Mouse (Mus musculus) cerebellum, adult 2 months (tissue): ENCODE results near the gene Tbc1d22b. TPM values are rescaled to one million over a fixed set of nuclear protein-coding genes. Genes with fewer than 3 reads are reported as not detected.

ENCODE experiments used
- DNase-seq, 2 experiments: peaks; one replicate each; pipeline ENCODE4 v3.0.0; 2021
- H3K27ac ChIP-seq: fragments of 200-500 bp; 2 replicates; pipeline ENCODE4 v1.5.1; 2012; ENCODE audit warnings: low read length, control low read depth, inconsistent platforms; ENCODE audit not compliant: insufficient read depth
- H3K27me3 ChIP-seq: fragments of 200-500 bp; 2 replicates; pipeline ENCODE4 v1.6.1; 2012; ENCODE audit warnings: inconsistent platforms, mild to moderate bottlenecking, low read length, moderate library complexity; ENCODE audit not compliant: control insufficient read depth, insufficient read depth
- H3K4me1 ChIP-seq: fragments of 200-500 bp; 2 replicates; pipeline ENCODE4 v1.6.1; 2011; ENCODE audit warnings: low read length; ENCODE audit not compliant: control insufficient read depth, insufficient read depth
- H3K4me3 ChIP-seq: fragments of 200-500 bp; replicated peaks from 2 replicates; pipeline ENCODE3; 2011; ENCODE audit warnings: mild to moderate bottlenecking, low read depth, low read length, control low read depth; ENCODE audit not compliant: insufficient read depth
- CTCF ChIP-seq: fragments of 200-500 bp; IDR thresholded peaks from 2 replicates; pipeline ENCODE4 v1.5.1; 2011; ENCODE audit warnings: low read depth, mild to moderate bottlenecking, control low read depth, low read length, moderate library complexity, borderline replicate concordance; ENCODE audit not compliant: insufficient read depth
- POLR2A ChIP-seq: fragments of 200-500 bp; IDR thresholded peaks from 2 replicates; pipeline ENCODE4 v1.6.1; 2011; ENCODE audit warnings: low read length, control low read depth, borderline replicate concordance; ENCODE audit not compliant: insufficient read depth
- WGBS: fragments of 180-500 bp; shearing (Covaris S2); methylation state at CpG from one replicate; pipeline ENCODE4 v1.1.7; 2018; 5-methylcytosine and 5-hydroxymethylcytosine counted together
- polyA plus RNA-seq: library from polyadenylated mRNA; depleted of rRNA; stranded (reverse); fragments of >200 nt; gene quantifications from 2 replicates; pipeline ENCODE4 v1.2.3, GENCODE M21; 2012

Tbc1d22b gene
- polyA plus RNA-seq, 1 experiment: 37.7 TPM

- H3K27me3 ChIP-seq: no peaks in the 10 kb centered on the region
- DNase-seq: no peak
- WGBS: 98% methylated on average over 2 of the region's 2 CpGs
- peaks cover 16% of the 10 kb centered on the region; the same call in 1 of the 2 replicates for H3K4me1 ChIP-seq
- no peak overlapping the region for H3K27ac ChIP-seq
- TF ChIP-seq CTCF: no peak
- no peak for TF ChIP-seq POLR2A
- H3K4me3 ChIP-seq: no peak overlapping the region
Observed at GRCm38 (mm10) chr17:29544064-29544463, 5.5 kb upstream of the Tbc1d22b start.

DNA sequence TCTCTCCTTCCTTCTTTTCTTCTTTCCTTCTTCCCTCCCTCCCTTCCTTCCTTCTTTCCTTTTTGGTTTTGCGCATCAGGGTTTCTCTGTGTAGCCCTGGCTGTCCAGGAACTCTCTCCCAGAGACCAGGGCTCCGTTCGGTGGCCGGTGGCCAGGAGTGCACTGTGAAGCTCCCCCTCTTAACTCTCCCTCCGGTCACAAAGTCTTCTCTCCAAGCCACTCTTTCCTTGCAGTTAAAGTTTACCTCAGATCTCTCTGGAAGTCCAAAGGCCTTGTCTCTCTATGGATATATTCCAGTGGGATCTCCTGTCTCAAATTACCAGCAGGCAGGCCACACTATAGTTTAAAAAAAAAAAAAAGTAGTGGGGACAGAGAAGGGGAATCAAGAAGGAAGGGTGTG, 4.3 kb upstream of the Tbc1d22b start:
- DNase-seq: no peak
- Histone ChIP-seq H3K27ac (no peak overlapping the region), H3K4me1 (peaks cover 16% of the 10 kb centered on the region; the same call in 1 of the 2 replicates), H3K27me3 (no peaks in the 10 kb centered on the region), H3K4me3 (no peak overlapping the region)
- 92% methylated on average over 5 of the region's 5 CpGs for WGBS
- TF ChIP-seq CTCF (no peak), POLR2A (no peak)

DNA sequence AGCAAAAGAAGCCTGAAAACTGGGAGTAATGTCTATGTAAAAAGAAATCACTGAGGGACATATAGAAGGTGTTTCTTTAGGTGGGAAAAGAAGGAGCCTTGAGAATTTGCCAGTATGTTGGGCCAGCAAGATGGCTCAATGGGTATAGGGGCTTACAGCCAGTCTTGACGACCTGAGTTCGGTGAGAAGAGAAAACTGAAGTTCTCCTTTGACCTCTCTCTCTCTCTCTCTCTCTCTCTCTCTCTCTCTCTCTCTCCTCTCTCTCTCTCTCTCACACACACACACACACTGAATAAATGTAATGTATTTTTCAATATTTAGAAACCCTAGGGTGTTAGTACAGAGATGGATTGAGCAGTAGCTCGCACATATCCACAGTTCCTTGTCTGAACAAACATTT, 1.1 kb upstream of the Tbc1d22b start:
- TF ChIP-seq CTCF (no peak), POLR2A (no peak)
- Histone ChIP-seq H3K4me3 (no peak overlapping the region), H3K27me3 (no peaks in the 10 kb centered on the region), H3K4me1 (peaks cover 3% of the 10 kb centered on the region; the same call in 1 of the 2 replicates), H3K27ac (no peak overlapping the region)
- WGBS: 68% methylated on average over 3 of the region's 3 CpGs
- DNase-seq: no peak

DNA sequence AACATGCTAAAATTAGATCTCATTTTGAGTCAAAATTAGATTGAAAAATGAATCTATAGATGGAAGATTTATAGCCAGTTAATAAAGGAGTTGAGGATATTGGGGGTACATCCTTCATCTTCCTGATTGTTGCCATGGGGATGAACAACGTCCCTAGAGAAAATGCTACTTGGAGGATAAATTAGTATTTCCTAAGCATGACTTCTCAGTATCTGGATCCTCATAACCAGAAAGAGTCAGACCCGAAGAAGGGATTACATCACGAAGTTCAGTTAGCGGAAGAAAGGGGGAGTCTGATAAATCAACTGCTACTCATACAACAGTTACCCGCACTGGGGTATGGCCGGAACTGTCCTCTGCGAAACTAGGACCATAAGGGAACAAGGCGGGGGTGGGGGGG, 591 bp upstream of the Tbc1d22b start:
- Histone ChIP-seq H3K4me3 (no peak overlapping the region), H3K27ac (no peak overlapping the region), H3K27me3 (no peaks in the 10 kb centered on the region), H3K4me1 (no peaks in the 10 kb centered on the region)
- WGBS: 44% methylated on average over 8 of the region's 8 CpGs
- DNase-seq: no peak
- no peak for TF ChIP-seq CTCF
- no peak for TF ChIP-seq POLR2A

DNA sequence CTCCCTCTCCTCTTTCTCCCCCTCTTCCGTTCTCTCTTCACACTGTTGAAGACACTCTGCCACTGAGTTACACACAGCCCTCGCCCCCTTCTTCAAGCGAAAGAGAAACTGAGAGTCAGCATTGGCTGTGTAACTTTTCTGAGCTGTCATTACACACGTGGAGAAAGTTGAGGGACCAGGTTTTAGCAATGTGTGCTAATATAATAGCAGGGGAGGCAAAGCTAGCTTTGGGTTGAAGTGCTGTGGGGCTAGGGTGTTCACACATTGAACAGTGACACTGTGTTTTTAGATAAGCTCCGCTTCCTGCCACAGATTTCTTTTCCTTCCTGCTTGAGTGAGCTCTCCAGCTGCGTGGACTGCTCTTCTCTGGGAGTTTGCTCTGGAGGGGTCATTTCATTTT, 1.4 kb downstream of the Tbc1d22b start:
- TF ChIP-seq POLR2A (no peak), CTCF (no peak)
- Histone ChIP-seq H3K4me1 (no peaks in the 10 kb centered on the region; the same call in 1 of the 2 replicates), H3K27me3 (no peaks in the 10 kb centered on the region), H3K27ac (no peak overlapping the region), H3K4me3 (peak overlapping the region; percentile 12)
- DNase-seq: no peak
- 60% methylated on average over 6 of the region's 6 CpGs for WGBS

DNA sequence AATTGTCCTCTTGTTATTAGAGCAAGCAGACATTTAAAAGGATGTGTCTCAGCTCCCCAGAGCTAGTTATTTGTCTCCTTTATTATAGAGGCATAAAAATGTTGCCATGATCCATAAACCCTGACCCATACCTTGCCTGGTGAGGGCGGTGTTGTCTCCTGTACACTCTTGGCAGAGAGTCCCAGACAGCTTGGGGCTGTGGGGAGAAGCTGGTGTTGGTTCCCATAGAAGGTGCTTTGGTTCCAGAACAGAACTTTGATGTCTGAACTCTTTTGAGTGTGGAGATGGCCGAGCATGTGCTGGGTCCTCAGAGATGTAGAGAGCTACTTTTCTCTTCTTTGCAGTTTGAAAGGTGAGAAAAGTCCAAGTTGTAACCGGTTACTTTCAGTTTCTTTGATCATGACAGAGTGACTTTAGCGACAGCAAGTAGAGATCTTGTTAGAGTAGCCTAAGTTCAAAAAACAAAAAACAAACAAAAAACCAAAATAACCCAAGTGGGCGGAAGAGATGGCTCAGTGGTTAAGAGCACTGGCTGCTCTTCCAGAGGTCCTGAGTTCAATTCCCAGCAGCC, 2.7 kb downstream of the Tbc1d22b start, which contains the start of gene Tmem217:
Gene Tmem217, minus strand, starts transcription at position 224 of the 571 bp plus-strand sequence.
- Histone ChIP-seq H3K27me3 (no peaks in the 10 kb centered on the region), H3K4me3 (no peak within 1 kb of the TSS), H3K4me1 (no peaks in the 10 kb centered on the region; the same call in 1 of the 2 replicates), H3K27ac (no peak within 1 kb of the TSS)
- no peak for DNase-seq
- 81% methylated on average over 5 of the region's 5 CpGs for WGBS
- TF ChIP-seq CTCF: no peak

- no peak for DNase-seq
- no peaks in the 10 kb centered on the region for H3K27me3 ChIP-seq
- TF ChIP-seq POLR2A: no peak
- TF ChIP-seq CTCF: no peak
- no peak overlapping the region for H3K27ac ChIP-seq
- H3K4me1 ChIP-seq: no peaks in the 10 kb centered on the region; the same call in 1 of the 2 replicates
- H3K4me3 ChIP-seq: no peak overlapping the region
Observed at GRCm38 (mm10) chr17:29554176-29554575, 4.6 kb downstream of the Tbc1d22b start.

GRCm38 (mm10) chr17:29556456-29556855, 6.9 kb downstream of the Tbc1d22b start:
- no peak for DNase-seq
- Histone ChIP-seq H3K4me3 (no peak overlapping the region), H3K4me1 (no peaks in the 10 kb centered on the region; the same call in 1 of the 2 replicates), H3K27me3 (no peaks in the 10 kb centered on the region), H3K27ac (no peak overlapping the region)
- 47% methylated on average over 10 of the region's 10 CpGs for WGBS
- TF ChIP-seq CTCF (no peak), POLR2A (no peak)
